Mouse (Mus musculus) heart, postnatal 25 days (tissue): ENCODE measurements around the gene Snapc3. TPM values are rescaled to one million over a fixed set of nuclear protein-coding genes. Genes with fewer than 3 reads are reported as not detected.

ENCODE experiments used
- DNase-seq: peaks from one replicate; pipeline ENCODE4 v3.0.0; 2022; ENCODE audit warnings: low spot score
- intact Hi-C: fragments of 180-260 bp; cut with DNase I; formaldehyde crosslinking; loops from one replicate; pipeline ENCODE4 v1.15.1; 2025
- total RNA-seq, 2 experiments: library from RNA; stranded (reverse); gene quantifications; 2 replicates each; pipeline ENCODE4 v1.2.3; 2021

Gene Snapc3
- 10 to 100 TPM; 17.1 to 17.6 TPM for total RNA-seq

DNA sequence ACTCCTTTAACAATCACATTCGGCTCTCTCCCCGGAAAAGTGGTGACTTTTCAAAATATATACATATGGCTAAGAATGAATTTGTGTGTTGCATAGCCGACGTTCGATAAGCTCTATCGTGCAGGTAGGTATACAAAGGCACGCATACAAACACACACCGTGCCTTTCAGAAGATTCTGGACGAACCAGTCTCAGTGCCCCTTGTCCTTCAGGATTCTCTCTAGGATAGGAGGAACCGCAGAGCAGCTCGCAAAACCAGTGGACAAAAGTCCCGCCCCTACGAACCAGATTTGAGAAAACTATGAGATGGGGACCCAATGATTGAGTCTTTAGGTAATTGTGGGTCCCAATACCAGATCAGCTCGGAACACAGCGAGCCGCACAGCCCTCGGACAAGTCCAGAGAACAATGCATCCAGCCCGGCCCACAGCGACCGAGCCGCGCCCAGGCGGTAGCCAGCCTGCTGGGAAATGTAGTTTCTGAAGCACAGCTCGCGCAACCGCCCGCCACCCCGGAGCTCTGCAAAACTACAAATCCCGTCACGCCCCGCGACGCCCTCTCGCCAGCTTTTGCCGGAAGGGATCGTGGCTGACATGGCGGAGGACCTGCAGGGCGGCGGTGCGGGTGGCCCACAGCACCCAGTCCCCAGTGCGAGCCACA, at the start of gene Snapc3:
Snapc3 (plus strand) TSS at position 565 of the 660 bp plus-strand sequence.
- intact Hi-C loops, result loop anchor here (5.0 kb wide), 1 partner anchor 110 kb away; the partner anchor contains the start of gene Ccdc171
- peak; percentile 91 for DNase-seq

DNA sequence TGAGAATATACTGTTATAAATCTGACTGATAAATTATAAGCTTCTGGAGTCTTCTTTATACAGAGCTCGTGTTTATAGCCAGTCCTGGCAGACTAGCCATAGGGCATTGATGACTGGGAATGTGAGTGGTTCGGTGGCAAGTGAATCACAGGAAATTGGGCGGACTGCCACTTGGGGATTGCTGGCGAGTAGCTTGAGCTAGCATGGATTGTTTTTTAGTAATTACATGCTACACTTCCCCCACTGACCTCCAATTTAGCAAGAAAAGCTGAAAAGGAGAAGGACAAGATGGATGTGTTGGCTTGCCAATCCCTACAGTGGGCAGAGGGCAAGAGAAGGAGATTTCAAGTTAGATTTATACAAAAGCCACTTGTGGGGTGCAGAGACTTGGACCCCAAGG, 44.1 kb upstream of the Snapc3 start:
- intact Hi-C loops, result no loop called here
- DNase-seq, result no peak

DNA sequence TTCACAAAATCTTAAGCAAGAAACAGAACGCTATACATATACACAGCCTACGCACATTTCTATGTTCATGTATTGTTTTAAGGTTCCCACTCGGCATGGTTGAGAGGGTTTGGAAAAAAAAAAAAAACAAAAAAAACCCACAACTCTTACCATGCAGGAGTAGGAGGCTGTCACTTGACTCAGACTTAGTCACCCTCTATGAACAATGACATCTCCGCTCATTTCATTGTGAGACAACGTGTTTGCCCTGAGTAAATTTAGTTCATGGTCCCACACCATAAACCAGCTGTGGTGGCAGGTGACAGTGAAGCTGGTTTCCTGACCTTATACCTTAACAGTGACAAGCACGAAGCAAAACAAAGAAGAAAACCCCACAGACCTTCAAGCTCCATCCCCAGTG, 41.9 kb upstream of the Snapc3 start:
- intact Hi-C loops, result no loop called here

DNA sequence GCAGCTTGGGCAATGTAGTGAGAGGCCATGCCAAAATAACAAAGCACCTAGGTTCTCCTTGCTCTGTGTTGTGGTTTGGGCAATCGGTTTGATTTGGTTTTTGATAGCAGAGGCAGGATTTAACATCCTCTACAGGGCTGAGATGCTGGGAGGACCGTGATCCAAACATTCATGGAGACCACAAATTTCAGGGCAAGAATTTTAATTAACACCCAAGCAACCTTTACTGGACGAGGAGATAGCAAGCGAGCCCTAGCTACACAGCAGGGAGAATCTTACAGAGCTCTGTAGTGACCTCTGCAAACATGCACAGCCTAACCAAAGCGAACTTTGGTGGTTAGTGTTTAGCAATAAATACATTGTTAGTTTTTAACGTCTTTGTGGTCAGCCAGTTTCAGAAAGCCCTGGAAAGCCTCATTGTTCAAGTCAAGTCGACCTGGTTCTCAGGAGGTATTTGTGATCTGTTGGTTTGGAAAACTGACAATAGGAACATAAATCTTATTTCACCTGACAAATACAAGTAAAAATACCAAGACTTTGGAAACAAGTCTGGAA, 41.0 kb upstream of the Snapc3 start:
- intact Hi-C loops, result no loop called here

More for the DNA sequence above, 41.9 kb upstream of the Snapc3 start:
- no peak for DNase-seq

DNA sequence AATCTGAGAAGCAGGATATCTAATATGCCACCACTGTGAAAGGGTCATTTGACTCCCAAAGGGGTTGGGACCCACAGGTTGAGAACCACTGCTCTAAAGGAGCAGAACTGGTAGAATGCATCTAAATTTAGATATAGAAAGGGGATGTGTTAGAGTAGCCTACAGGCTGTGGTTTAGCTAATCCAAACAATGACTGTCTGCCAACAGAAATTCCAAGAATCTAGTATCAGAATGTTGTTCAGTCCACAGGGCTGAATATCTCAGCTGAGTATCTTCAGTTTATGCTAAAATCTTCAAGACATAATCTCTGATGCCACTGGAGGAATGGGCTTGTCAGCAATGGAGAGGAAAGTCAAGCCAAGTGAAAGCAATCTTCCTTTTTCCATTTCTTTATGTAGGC, 38.5 kb upstream of the Snapc3 start:
- DNase-seq, result no peak
- intact Hi-C loops, result no loop called here

More for the DNA sequence above, 41.0 kb upstream of the Snapc3 start:
- DNase-seq, result no peak

DNA sequence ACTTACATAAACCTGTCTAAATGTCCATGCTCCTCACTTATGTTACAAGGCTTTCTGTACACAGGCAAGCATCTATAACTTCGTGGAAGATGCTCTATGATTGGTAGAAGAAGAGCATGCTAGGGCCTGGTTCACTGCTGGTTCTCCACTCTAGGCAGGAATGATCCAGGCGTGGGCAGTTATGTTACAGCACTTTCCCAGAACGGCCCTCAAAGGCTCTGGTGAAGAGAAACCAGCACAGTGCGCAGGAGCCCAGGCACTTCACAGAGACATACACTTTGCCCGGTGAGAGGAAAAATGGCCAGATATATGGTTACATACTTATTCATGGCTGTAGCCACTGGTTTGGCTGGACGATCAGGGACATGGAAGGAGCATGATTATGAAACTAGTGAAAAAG, 37.8 kb upstream of the Snapc3 start:
- intact Hi-C loops, result loop anchor here (5.0 kb wide), 1 partner anchor 193 kb away; no protein-coding TSS in a partner anchor
- no peak for DNase-seq

DNA sequence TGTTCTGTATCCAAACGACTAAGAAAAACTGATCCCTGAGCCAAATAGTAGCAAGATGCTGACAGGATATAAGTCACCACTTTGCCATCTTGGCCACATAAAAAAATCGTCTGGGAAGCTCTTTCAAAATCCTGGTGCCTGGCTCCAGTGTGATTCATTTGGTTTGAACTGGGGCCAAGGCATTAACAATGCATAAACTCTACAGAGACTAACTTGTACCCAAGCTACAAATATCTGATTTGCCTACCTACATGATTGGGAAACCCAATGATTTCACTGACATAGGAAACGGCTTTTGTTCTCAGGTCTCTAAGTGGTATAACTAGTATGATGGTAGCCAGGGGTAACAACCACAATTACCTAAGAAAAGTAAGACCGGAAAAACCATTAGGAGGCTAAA, 37.3 kb upstream of the Snapc3 start:
- intact Hi-C loops, result loop anchor here (5.0 kb wide), 1 partner anchor 192 kb away; no protein-coding TSS in a partner anchor
- no peak for DNase-seq

DNA sequence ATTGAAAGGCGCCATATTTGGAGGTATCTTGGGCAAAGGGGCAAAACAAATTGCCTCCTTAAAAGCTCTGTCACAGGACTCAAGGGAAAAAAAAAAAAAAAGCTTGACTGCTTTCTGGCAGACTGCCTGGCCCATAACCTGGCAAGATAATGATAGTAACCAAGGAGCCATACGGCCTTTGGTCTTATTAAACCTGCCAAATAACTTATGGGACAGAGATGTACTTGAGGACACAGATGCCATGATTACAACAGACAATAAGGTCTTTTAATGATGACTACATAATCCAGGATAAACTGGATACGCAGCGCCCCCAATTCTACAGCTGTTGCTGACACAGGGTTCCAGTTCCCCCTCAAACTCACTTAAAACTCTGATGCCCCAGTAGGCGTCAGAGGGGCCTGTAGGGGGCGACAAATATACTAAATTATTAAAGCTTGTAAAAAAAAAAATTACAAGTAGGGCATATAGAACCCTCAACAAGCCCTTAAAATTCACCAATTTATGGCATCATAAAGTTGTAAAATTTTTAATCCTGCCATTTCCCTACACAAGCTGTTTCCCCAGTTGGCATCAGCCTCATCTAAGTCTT, 33.5 kb upstream of the Snapc3 start:
- DNase-seq, result no peak
- intact Hi-C loops, result loop anchor here (5.0 kb wide), 1 partner anchor 188 kb away; no protein-coding TSS in a partner anchor

DNA sequence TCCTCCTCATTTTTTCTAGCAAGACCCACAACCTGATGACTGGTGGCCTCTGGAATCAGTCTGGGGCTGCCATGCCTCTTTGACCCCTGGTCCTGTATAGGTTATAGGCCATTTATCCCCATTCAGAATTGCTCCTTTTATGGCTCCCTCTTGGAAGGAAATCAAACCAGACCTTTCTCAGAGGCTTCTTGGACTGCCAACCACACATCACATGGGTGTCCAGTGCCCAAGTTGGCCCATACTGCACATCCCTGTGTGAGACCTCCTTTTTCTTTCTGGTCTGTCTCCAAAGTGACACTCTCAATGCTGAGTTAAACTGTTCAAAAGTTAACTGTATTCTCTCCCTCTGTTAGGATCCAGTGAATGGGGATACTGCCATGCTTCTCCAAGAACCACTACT, 32.4 kb upstream of the Snapc3 start:
- DNase-seq, result no peak
- intact Hi-C loops, result no loop called here

DNA sequence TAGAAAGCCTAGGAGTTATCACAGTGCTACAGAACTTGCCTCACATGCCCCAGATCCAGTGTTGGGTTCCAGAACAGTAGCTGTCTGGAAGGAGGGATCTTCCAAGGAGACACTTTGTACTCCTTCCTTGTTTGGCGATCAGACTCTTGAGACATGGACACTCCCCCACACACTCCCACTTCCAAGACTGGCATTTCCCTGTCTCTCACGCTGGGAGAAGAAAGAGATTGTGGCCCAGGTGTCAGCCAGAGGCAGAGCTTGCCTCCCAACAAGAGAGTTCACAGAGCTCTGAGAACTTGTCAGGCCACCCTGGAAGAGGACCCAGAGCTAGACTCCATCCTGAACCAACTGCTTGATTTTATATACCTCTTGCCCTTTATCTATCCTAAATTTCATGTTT, 27.0 kb upstream of the Snapc3 start:
- intact Hi-C loops, result loop anchor here (5.0 kb wide), 1 partner anchor 83 kb away; no protein-coding TSS in a partner anchor
- DNase-seq, result no peak

DNA sequence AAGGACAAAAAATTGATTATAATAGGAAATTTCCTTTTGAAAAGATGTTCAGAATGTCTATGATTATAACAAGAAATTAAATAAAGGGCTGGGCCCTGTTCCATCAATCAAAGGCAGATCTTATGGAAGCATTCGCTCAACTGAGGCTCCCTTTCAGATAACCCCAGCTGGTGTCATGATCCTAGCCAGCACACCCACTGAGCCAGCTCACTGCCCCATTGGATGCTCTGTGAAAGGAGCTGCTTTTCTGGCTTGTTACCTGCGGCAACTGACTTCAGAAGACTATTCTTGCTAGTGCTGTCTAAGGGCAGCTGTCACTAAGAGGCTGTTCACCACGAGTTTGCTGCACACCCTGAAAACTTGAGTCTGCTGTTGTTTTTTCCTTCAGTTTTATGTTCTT, 25.6 kb upstream of the Snapc3 start:
- DNase-seq, result no peak
- intact Hi-C loops, result loop anchor here (5.0 kb wide), 1 partner anchor 85 kb away; no protein-coding TSS in a partner anchor

DNA sequence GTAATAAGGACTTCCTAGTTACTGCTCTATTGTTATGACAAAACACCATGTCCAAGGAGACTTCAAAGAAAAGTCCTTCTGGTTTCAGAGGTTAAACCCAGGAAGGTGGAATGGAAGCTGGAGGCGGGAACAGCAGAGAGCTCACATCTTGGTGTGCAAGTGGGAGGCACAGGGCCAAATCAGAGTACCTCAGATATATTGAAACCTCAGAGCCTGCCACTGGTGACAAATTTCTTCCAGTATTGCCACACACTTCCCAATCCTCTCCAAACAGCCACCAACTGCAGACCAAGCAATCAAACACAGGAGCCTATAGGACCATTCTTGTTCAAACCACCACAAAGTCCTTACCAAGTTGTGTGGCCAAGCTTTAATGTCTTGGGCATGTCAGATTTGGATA, 23.8 kb upstream of the Snapc3 start:
- DNase-seq, result no peak
- intact Hi-C loops, result loop anchor here (5.0 kb wide), 1 partner anchor 86 kb away; no protein-coding TSS in a partner anchor

DNA sequence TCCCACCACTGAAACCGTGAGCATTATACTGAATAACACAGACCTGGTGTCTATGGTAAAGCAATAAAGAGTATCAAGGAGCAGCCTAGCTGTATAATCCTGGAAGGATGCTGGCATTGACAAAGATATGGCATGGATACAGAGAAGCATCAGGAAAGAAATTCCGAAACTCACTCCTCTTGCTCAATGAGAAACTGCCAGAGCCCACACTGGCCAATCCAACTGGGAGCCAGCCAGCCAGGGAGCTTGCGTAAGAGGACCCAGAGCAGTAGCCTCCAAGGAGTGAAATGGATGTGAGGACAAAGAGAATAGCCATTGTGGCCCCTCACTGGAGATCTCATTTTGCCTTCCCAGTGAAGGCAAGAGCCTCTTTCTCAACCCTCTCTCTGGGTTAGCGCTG, 21.2 kb upstream of the Snapc3 start:
- intact Hi-C loops, result no loop called here
- DNase-seq, result peak; percentile 64

DNA sequence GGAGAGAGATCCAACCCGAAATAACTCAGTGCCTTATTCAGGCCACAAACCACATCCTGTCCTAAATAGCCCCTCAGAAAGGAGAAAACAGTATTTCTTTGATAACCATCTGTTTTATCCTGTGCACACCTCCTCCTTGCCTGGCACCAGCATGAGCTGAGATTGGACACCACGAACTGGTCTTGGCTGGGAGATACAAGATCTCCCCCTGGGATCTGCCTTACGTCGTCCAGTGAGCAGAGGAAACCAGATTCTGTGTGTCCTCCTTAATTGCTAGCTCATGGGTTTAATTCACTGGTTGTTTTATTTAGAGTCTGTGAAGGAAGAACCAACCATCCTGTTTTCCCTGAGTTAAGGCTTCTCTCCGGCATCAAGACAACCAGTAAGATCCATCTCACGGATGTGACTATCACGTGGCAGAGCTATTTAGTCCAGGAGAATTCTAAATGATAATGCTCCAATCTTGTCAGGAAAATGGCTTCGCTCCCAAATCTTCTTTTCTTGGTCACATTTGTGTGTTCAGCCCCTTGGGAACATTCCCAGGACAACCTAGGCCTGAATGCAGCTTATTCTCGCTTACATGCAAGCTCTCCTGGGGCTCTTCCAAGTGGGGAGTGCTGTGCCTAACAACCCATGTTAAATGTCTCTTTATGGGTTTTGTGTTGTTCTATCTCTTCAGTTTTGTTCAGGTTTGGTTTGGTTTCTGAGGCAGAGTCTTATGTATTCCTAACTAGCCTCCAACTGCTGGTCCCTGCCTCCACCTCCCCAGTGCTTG, 20.3 kb upstream of the Snapc3 start:
- intact Hi-C loops, result no loop called here
- no peak for DNase-seq

DNA sequence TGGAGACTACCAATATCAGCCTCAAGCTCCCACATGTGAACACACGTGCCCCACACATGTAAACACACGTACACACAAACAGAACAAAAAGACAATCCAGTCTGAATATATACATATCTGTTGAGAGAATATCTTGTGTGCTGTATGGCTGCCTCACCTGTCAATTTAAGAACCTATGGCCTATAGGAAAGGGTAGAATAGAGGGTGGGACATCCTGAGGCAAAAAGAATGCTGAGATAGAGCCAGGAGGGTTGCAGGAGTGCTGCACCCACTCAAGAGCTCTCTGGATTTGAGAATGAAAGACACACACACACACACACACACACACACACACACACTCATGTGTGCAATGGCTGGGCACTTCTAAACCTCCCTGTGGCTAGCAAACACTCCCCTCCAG, 19.0 kb upstream of the Snapc3 start:
- no peak for DNase-seq
- intact Hi-C loops, result no loop called here

DNA sequence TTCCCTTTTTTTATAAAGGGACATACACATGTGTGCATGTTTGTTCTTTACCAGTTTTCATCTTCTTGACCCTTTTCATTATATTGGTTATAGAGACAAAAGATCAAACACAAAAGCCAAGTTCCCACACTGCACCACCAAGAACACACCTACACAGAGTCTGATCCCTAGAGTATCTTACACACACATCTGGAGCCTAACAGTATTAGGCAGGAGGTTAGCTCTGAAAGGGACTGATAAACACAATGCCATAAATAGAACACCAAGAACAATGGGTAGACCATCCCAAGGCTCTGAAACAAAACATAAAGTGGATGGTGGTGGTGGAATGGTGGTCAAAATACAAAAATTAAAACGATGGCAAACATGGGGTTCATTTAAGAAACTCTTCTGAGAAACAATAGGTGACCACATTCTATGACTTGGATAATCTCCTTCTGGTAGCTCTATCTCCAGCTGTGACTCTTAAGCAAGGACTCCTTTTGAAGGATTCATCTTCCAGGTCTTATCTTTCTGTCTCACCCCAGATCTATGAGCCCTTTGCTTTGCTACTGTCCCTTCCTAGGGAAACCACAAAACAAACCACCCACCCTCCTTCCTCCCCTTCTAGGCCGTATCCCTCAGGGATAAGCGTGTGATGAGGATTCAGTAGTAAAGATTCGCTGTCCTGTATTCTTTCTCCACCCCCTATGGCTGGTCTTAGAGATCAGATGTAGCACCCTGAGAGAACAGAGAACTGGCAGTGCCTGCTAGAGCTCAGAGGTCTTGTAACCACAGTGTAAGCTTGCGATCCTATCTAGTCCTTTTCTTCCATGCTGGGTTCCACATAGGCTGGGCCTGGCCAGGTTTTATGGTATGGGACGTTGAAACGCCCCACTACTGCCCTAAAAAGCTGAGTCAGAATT, 16.6 kb upstream of the Snapc3 start:
- DNase-seq, result no peak
- intact Hi-C loops, result no loop called here

DNA sequence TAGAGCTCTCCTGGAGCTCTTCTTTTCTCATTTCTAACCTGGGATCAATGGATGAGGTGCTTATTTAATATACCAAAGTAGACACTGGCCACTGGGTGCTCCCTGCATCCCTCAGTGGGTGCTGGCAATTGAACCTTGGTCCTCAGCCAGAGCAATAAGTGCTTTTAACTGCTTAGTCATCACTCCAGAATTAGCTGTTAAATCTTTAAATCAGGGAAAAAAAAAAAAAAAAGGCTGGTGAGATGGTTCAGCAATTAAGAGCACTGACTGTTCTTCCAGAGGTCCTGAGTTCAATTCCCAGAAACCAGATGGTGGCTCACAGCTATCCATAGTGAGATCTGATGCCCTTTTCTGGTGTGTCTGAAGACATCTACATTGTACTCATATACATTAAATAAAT, 15.8 kb upstream of the Snapc3 start:
- intact Hi-C loops, result no loop called here
- no peak for DNase-seq

DNA sequence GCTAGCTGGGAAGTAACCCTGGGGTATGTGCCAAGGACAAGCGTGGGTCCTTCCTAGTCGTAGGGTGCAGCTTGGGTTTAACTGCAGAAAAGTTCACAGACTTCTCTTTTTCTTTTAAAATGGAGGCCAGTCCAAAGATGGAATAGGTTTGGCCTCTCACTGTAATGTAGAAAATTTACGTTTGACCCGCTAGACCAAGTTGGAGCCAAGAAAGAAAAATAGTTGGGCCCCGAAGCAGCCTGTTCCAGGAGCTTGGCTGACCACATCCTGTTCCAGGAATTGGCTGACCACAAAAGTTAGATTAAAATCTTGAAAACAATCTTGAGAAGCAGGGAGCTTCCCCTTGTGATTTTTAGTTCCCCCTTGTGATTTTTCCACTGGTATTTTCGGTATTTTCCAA, 9.8 kb upstream of the Snapc3 start:
- intact Hi-C loops, result no loop called here
- DNase-seq, result no peak

DNA sequence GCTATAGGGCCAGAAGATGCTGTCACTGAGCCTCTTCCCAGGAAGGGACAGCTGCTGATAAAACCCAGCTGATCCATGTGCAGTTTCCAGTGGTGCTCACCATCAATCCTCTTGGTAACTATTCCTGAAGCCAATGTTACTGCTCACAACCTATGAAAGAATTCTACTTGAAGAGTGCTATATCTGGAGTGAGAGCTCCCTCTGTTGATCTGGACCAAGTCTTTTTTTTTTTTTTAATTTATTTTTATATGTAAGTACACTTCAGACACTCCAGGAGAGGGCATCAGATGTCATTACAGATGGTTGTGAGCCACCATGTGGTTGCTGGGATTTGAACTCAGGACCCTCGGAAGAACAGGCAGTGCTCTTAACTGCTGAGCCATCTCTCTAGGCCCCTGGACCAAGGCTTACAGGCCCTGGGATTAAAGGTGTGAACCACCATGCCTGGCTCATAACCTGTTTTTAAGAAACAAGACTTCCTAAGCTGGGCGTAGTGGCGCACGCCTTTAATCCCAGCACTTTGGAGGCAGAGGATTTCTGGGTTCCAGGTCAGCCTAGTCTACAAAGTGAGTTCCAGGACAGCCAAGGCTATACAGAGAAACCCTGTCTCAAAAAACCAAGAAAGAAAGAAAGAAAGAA, 7.5 kb upstream of the Snapc3 start:
- DNase-seq, result no peak
- intact Hi-C loops, result loop anchor here (1.0 to 2.0 kb wide), 2 partner anchors 107 to 148 kb away; no protein-coding TSS in a partner anchor
